Mouse (Mus musculus): Measurements from ENCODE around the gene Hist1h2ad.
"Not testable (repeated sequence)": the region's sequence is repeated elsewhere in the genome, so short reads cannot be mapped to it uniquely, and the experiment has no call there.

Gene Hist1h2ad

DNA sequence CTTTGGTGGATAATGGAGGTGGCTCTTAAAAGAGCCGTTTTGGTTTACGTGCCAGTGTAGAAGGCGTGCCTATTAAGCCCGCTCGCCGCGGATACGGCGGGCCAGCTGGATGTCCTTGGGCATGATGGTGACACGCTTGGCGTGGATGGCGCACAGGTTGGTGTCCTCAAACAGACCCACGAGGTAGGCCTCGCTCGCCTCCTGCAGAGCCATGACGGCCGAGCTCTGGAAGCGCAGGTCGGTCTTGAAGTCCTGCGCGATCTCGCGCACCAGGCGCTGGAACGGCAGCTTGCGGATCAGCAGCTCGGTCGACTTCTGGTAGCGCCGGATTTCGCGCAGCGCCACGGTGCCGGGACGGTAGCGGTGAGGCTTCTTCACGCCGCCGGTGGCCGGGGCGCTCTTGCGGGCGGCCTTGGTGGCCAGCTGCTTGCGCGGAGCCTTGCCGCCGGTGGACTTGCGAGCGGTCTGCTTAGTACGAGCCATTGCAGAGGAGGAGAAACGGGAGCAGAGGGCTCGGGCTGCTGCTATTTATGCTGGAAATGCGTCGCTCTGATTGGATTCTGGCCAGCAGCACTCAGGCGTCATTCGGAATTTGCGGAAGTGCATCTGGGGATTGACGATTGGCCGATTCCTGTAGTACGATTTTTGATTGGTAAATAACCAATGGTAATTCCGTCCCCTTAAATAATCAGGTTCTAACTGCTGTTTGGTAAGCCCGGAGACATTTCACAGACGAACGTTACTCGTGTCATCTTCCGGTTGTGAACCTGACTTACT, 12.1 kb upstream of the Hist1h2ad start, which contains the start of gene Hist1h3e:
Gene Hist1h3e (minus strand): TSS at position 487 of the 777 bp plus-strand sequence.
- DNase-seq (ENCODE audit: extremely low spot score, low read depth, low spot score): peak; percentile 98

DNA sequence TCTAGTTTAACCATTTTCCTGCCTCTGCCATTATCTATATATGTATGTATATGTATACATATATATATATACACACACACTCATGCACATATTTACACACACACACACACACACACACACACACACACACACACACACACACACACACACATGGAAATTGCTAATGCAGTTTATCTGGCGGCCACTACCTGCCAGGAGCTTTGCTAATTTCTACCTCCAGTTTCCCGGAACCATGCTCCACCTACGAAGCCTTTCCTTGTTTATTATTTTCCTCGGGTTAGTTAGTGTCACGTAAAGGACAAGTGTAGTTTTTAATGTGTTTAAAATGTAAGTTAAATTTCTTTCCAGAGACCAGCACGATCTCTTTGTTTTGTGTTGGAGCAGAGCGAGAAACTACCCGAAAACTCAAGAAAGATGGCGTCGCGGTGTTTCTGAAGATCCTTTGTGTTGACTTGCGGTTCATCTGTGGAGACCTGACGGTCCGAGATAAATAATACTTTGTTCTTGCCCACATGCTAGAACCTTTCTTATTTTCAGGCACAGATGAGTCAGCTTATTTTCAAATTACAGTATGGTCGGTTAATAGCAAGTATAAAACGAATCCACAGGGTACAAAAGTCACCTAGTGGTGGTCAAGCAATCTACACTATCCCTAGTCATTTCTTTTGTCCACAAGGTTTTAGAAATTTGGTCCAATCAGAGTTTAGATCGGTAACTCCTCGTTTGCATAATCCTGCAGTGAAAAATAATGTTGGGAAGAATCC, 11.3 kb upstream of the Hist1h2ad start:
- DNase-seq (ENCODE audit: extremely low spot score, low read depth, low spot score): no peak

DNA sequence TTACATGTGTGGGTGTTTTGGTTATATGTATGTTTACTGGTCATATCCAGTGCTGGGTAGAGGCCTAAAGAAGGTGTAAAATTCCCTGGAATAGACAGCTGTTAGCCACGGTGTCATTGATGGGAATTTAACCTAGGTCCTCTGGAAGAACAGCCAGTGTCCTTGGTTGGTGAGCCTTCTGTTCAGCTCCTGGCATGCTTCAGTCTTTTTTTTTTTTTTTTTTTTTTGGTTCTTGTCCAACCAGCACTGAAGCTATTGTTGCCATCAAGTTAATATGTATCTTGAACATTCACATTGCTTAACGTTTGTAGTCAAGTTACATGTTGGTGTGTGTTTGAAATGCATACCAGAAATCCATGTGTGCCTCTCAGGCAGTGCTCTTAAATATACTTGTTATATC, 9.7 kb upstream of the Hist1h2ad start:
- no peak for DNase-seq (ENCODE audit: extremely low spot score, low read depth, low spot score)

DNA sequence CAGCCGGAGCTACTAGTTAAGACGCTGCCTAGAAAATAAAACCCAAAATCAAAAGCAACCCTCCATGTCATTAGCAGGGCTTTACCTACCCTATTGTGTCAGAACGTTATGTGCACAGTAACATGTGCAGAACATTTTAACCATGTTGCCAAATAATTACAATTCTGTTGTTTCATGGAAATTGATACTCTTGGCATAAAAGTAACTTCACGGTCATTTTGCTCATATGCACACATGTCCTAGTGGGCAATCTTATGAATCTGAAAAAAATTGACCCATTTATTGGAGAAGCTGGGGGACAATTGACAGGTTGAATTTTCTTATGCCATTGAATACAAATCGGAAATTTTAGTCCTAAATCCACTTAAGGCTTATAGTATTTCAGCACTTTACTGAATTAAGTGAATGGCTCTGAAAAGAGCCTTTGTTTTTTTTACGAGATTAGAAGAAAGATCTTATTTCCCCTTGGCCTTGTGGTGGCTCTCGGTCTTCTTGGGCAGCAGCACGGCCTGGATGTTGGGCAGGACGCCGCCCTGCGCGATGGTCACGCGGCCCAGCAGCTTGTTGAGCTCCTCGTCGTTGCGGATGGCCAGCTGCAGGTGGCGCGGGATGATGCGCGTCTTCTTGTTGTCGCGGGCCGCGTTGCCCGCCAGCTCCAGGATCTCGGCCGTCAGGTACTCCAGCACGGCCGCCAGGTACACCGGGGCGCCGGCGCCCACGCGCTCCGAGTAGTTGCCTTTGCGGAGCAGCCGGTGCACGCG, 3.7 kb upstream of the Hist1h2ad start:
- DNase-seq (ENCODE audit: extremely low spot score, low read depth, low spot score): not testable (repeated sequence)

DNA sequence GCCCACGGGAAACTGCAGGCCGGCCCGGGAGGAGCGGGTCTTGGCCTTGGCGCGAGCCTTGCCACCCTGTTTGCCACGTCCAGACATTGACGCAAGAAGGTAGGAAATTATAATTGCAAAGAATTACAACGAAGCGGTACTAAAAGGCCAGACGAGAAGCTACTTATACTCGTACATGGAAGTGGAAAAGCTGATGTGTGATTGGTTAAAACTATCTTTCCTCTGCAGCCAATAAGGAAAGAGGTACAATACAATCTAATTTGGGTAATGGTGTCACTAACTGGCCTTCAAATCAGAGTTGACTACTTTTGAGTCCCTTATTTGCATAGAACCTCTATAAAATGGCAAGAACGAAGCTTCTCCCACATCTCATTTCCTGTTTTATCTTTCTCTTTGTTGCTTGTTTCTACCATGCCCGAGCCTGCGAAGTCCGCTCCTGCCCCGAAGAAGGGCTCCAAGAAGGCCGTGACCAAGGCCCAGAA, 3.1 kb upstream of the Hist1h2ad start, which contains the start of the genes Hist1h2ae and Hist1h2bg:
Gene Hist1h2ae (minus strand): TSS at position 199 of the 482 bp plus-strand sequence.
Gene Hist1h2bg (plus strand): TSS at position 375 of the 482 bp plus-strand sequence.
- no peak for DNase-seq (ENCODE audit: extremely low spot score, low read depth, low spot score)

DNA sequence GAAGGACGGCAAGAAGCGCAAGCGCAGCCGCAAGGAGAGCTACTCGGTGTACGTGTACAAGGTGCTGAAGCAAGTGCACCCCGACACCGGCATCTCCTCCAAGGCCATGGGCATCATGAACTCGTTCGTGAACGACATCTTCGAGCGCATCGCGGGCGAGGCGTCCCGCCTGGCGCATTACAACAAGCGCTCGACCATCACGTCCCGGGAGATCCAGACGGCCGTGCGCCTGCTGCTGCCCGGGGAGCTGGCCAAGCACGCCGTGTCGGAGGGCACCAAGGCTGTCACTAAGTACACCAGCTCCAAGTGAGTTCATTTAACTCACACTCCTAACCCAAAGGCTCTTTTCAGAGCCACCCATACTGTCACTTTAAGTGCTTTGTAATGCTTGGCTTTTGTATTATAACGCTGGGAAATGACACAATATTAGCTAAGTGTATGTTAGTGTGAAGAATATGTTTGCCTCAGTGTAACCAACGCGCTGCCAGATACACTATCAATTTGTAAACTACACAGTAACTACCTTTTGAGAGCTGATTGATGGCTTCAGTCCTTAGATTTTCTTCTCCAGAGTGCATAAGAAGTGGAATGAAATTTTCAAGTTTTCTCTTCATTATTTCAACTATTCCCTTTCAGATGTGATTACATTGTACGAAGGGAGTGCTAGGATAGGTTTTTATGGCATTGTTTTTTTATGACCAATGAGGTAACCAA, 2.5 kb upstream of the Hist1h2ad start:
- not testable (repeated sequence) for DNase-seq (ENCODE audit: extremely low spot score, low read depth, low spot score)

DNA sequence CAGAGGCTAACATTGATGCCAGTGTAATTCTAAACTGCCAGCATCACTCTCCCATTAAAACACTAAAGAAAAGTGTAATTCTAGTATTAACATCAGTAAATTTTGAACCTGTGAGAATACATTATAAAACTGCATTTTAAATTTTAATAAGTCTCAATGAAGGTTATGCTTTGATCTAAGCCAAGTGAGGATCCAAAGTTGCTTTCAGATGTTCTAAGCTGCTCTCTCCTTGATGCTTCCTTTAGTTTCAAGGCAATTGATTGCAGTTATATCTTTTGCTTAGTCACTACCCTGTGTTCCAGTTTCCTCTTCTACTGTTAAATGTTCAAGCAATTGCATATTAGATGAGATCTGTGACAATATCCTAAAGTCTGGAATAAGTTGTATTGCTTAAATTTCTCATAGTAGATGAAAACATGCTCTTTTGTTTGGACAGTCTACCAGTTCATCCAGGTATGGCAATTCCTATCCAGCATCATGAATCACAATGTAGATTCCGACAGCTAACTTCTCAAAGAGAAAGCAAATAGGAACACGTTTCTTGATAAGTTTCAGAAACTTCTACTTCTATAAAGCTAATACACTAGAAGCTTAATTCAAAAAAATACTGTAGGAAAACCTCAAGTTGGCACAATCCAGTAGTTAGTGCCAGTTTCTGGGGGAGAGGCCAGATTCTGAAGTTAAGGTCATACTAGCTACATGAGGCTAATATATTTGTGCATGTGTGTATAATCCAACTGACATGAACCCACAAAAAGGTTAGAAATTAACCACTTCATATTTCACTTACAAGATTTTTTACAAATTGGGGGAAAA, 1.8 kb upstream of the Hist1h2ad start:
- no peak for DNase-seq (ENCODE audit: extremely low spot score, low read depth, low spot score)

DNA sequence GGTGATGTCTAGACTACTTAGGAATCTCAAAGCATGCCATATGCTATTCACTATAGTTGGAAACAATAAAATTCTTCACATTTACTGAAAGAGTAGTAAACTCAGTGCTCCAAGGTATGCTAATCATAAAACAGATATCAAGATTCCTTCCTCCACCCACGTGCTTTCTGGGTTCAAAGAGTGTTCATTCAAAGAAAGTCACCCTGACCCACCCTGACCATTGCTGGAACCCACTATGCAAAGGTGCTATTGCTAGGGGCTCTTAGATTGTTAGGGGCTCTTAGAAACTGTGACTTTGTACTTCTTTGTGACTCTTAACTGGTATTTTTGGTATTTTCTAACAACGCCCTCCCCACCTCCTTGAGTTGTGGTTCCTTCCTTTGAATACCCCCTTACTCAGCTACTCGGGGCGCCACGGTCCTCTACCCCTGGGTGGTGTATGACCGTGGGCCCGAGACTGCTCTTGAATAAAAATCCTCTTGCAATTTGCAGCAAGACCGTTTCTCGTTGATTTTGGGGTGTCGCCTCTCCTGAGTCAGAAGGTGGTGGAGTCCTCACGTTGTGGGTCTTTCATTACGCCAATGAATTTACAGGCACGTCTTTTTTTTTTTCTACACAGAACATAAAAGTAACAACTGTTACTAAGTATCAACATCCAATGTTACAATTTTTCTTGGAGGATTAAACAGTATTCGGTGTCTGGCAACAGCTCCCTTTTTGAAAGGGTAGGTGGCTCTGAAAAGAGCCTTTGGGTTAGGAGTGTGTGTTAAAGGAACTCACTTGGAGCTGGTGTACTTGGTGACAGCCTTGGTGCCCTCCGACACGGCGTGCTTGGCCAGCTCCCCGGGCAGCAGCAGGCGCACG, 915 bp upstream of the Hist1h2ad start:
- DNase-seq (ENCODE audit: extremely low spot score, low read depth, low spot score): not testable (repeated sequence)

DNA sequence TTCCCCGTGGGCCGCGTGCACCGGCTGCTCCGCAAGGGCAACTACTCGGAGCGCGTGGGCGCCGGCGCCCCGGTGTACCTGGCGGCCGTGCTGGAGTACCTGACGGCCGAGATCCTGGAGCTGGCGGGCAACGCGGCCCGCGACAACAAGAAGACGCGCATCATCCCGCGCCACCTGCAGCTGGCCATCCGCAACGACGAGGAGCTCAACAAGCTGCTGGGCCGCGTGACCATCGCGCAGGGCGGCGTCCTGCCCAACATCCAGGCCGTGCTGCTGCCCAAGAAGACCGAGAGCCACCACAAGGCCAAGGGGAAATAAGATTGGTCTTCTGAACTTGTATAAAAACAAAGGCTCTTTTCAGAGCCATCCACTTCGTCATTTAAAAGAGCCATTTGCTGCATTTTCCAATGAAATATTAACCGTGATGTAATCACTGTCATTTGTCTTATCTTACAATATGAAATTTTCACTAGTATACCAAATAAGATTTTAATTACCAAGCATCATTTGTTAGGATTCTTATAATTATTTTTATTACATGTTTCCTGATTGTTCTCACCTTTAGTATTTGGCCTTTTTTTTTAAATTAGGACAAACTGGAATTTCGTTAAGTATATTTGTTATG, 477 bp downstream of the Hist1h2ad start:
- DNase-seq (ENCODE audit: extremely low spot score, low read depth, low spot score): not testable (repeated sequence)

DNA sequence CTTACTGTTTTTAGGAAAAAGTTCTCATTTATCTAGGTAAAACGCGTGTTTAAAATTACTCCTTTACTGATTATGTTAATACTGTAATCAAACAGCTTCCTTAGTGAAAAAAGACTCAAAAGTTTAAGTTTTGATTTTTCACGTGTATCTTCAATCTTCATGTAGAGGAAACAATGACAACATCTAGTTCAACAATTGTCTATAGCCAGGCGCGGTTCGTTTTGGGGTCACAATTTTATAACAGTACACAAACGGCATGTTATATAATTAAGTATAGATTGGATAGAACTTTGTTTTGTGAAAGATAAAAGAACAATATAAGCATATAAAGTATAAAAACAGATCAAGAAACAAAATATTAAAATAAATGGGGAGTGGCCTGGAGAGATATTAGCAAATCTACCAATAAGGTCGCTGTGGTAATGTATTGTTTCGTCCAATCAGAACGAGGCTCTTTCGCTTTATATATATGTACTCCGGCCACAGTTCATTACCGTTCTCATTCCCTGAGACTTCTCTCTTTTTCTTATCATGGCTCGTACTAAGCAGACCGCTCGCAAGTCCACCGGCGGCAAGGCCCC, 1.2 kb downstream of the Hist1h2ad start, which contains the start of gene Hist1h3d:
Gene Hist1h3d (plus strand): TSS at position 493 of the 581 bp plus-strand sequence.
- DNase-seq (ENCODE audit: extremely low spot score, low read depth, low spot score): no peak

DNA sequence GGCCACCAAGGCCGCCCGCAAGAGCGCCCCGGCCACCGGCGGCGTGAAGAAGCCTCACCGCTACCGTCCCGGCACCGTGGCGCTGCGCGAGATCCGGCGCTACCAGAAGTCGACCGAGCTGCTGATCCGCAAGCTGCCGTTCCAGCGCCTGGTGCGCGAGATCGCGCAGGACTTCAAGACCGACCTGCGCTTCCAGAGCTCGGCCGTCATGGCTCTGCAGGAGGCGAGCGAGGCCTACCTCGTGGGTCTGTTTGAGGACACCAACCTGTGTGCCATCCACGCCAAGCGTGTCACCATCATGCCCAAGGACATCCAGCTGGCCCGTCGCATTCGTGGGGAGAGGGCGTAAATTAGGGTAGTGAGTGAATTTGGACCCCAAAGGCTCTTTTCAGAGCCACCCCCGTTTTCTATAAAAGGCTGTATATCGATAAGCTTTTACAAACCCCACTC, 1.7 kb downstream of the Hist1h2ad start:
- DNase-seq (ENCODE audit: extremely low spot score, low read depth, low spot score): not testable (repeated sequence)

DNA sequence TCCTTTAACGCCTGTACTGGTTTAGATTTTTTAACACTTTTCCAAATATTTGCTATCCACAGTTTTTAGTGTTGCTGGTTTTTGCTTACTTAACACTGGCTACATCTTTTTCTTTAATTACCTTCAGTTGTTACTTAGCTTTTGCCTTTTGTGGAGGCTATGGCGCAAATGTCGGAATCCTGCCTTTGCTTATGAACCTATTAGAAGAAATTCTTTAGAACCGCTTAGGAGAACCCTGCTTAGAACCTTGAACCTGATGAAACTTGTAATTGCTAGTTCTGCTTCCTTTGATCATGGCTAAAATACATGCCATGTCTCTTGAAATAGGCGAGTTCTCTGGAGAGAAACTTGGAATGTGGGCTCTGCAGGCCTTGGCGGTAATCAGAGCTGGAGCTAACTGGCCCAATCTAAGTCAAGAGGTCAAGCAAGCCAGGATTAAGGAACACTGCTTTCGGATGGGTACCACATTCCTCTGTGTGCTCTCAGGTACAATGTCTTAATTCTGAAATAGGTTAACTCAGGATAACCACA, 2.2 kb downstream of the Hist1h2ad start:
- DNase-seq (ENCODE audit: extremely low spot score, low read depth, low spot score): no peak

DNA sequence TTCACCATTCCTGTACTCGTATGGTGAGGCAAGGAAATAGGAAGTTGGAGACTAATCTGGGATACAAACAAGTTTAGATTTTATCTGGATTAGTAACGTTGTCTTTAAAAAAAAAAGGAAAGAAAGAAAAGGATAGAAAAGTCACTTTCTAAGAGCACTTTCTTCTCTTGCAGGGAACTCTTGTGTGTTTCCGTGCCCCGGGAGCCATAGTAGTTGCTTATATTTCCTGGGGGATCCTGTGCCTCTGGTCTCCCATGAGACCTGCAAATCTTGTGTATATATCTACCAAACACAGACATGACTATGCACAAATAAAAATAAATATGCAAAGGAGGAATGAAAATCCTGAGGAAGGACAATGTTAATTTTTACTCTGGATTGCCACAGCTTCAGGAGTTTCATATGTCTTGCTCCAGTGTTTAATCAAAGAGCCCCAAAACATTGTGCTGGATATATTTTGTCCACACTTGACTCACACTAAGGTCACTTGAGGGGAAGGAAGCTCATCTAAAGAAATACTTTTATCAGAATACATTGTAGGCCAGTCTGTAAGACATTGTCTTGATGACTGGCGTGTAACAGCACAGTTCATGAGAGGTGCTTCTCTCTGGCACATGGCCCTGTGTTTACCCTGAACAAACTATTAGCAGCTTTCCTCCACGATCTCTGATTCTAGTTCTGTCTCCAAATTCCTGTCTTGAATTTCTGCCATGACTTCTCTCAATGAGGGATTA, 2.9 kb downstream of the Hist1h2ad start:
- DNase-seq (ENCODE audit: extremely low spot score, low read depth, low spot score): no peak

DNA sequence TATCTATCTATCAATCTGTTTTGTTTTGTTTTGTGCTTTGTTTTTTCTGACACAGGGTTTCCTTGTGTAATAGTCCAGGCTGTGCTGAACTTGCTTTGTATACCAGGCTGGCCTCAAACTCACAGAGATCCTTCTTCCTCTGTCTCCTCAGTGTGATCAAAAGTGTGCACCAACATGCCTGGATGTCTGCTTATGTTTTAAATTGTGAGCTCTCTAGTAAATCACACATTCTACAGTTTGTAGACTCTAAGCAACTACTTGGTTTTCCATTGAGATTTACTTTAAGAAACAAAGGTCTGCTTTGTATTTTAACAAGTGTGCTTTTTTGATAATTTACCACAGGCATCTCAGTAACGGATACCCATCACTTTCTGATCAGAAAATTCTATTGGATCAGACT, 3.7 kb downstream of the Hist1h2ad start:
- no peak for DNase-seq (ENCODE audit: extremely low spot score, low read depth, low spot score)

DNA sequence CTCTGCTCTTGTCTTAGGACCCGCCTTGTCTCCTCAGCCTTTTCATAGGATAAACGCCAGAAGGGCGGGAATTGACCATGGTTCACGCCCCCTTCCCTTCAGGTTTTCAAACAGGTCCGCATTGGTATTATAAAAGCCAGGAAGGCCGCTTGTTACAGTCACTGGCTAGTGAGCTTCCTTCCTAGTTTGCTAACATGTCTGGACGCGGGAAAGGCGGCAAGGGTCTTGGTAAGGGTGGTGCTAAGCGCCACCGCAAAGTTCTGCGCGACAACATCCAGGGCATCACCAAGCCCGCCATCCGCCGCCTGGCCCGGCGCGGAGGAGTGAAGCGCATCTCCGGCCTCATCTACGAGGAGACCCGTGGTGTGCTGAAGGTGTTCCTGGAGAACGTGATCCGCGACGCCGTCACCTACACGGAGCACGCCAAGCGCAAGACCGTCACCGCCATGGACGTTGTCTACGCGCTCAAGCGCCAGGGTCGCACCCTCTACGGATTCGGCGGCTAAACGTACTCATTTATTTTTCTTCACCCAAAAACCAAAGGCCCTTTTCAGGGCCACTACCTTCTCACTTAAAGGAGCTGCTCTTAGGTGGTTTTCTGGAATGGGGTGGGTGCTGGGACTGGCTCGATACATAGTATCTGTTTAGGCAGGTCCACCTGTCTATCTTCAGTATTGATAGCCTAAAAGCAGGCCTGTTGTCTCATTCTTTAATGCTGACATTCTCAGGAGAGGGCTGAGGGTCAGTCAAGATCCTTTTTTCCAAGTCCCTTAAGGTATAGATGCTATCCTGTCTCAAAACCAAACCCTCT, 7.4 kb downstream of the Hist1h2ad start, which contains the start of gene Hist1h4d:
Gene Hist1h4d (plus strand): TSS at position 191 of the 811 bp plus-strand sequence.
- DNase-seq (ENCODE audit: extremely low spot score, low read depth, low spot score): no peak

All from hindlimb bud, embryonic 11.5 days (tissue).